Mouse (Mus musculus): ENCODE data around the gene Ablim1. TPM values are rescaled to one million over a fixed set of nuclear protein-coding genes. Genes with fewer than 3 reads are reported as not detected.

Ablim1 gene
- polyA plus RNA-seq, 1 experiment = 216 TPM

- no peak for DNase-seq
- TF ChIP-seq POLR2A (IDR thresholded peaks at IDR 0.05; ENCODE audit: control insufficient read depth, extremely low read depth, insufficient read depth, low read length, poor library complexity) = no peak
- TF ChIP-seq CTCF (IDR thresholded peaks at IDR 0.05; ENCODE audit: borderline replicate concordance, control insufficient read depth, extremely low read depth, insufficient read depth, low read length, poor library complexity) = no peak
- Histone ChIP-seq H3K27ac (ENCODE audit: control insufficient read depth, insufficient read depth, low read length) (no peak overlapping the region), H3K4me1 (replicated peaks; ENCODE audit: control insufficient read depth, insufficient read depth, low read length) (no peaks in the 10 kb centered on the region), H3K4me3 (ENCODE audit: control insufficient read depth, insufficient read depth, low read length) (no peak overlapping the region), H3K36me3 (ENCODE audit: control insufficient read depth, insufficient read depth, low read length) (no peaks in the 10 kb centered on the region), H3K27me3 (ENCODE audit: control insufficient read depth, insufficient read depth, low read length) (no peaks in the 10 kb centered on the region)
- 88% methylated on average over 5 of the region's 5 CpGs for WGBS
Observed at GRCm38 (mm10) chr19:57282642-57283041, 32.1 kb downstream of the Ablim1 start.

GRCm38 (mm10) chr19:57279666-57280065 is 35.1 kb downstream of the Ablim1 start:
- no peak for TF ChIP-seq POLR2A (IDR thresholded peaks at IDR 0.05; ENCODE audit: control insufficient read depth, extremely low read depth, insufficient read depth, low read length, poor library complexity)
- TF ChIP-seq CTCF (IDR thresholded peaks at IDR 0.05; ENCODE audit: borderline replicate concordance, control insufficient read depth, extremely low read depth, insufficient read depth, low read length, poor library complexity) = no peak
- Histone ChIP-seq H3K27ac (ENCODE audit: control insufficient read depth, insufficient read depth, low read length) (no peak overlapping the region), H3K4me1 (replicated peaks; ENCODE audit: control insufficient read depth, insufficient read depth, low read length) (no peaks in the 10 kb centered on the region), H3K36me3 (ENCODE audit: control insufficient read depth, insufficient read depth, low read length) (no peaks in the 10 kb centered on the region), H3K4me3 (ENCODE audit: control insufficient read depth, insufficient read depth, low read length) (no peak overlapping the region), H3K27me3 (ENCODE audit: control insufficient read depth, insufficient read depth, low read length) (no peaks in the 10 kb centered on the region)
- WGBS = 94% methylated on average over 4 of the region's 4 CpGs
- no peak for DNase-seq

GRCm38 (mm10) chr19:57278263-57278662 is 36.5 kb downstream of the Ablim1 start:
- Histone ChIP-seq H3K4me3 (ENCODE audit: control insufficient read depth, insufficient read depth, low read length) (no peak overlapping the region), H3K36me3 (ENCODE audit: control insufficient read depth, insufficient read depth, low read length) (no peaks in the 10 kb centered on the region), H3K27me3 (ENCODE audit: control insufficient read depth, insufficient read depth, low read length) (no peaks in the 10 kb centered on the region), H3K27ac (ENCODE audit: control insufficient read depth, insufficient read depth, low read length) (no peak overlapping the region), H3K4me1 (replicated peaks; ENCODE audit: control insufficient read depth, insufficient read depth, low read length) (no peaks in the 10 kb centered on the region)
- 95% methylated on average over 8 of the region's 8 CpGs for WGBS
- TF ChIP-seq CTCF (IDR thresholded peaks at IDR 0.05; ENCODE audit: borderline replicate concordance, control insufficient read depth, extremely low read depth, insufficient read depth, low read length, poor library complexity) = no peak
- TF ChIP-seq POLR2A (IDR thresholded peaks at IDR 0.05; ENCODE audit: control insufficient read depth, extremely low read depth, insufficient read depth, low read length, poor library complexity) = no peak
- no peak for DNase-seq

GRCm38 (mm10) chr19:57277010-57277409 is 37.7 kb downstream of the Ablim1 start:
- no peak for TF ChIP-seq POLR2A (IDR thresholded peaks at IDR 0.05; ENCODE audit: control insufficient read depth, extremely low read depth, insufficient read depth, low read length, poor library complexity)
- no peak for TF ChIP-seq CTCF (IDR thresholded peaks at IDR 0.05; ENCODE audit: borderline replicate concordance, control insufficient read depth, extremely low read depth, insufficient read depth, low read length, poor library complexity)
- Histone ChIP-seq H3K4me3 (ENCODE audit: control insufficient read depth, insufficient read depth, low read length) (no peak overlapping the region), H3K4me1 (replicated peaks; ENCODE audit: control insufficient read depth, insufficient read depth, low read length) (no peaks in the 10 kb centered on the region), H3K36me3 (ENCODE audit: control insufficient read depth, insufficient read depth, low read length) (no peaks in the 10 kb centered on the region), H3K27me3 (ENCODE audit: control insufficient read depth, insufficient read depth, low read length) (no peaks in the 10 kb centered on the region), H3K27ac (ENCODE audit: control insufficient read depth, insufficient read depth, low read length) (no peak overlapping the region)
- no peak for DNase-seq
- 95% methylated on average over 6 of the region's 6 CpGs for WGBS

- Histone ChIP-seq H3K4me1 (replicated peaks; ENCODE audit: control insufficient read depth, insufficient read depth, low read length) (no peaks in the 10 kb centered on the region), H3K4me3 (ENCODE audit: control insufficient read depth, insufficient read depth, low read length) (no peak overlapping the region), H3K36me3 (ENCODE audit: control insufficient read depth, insufficient read depth, low read length) (no peaks in the 10 kb centered on the region), H3K27ac (ENCODE audit: control insufficient read depth, insufficient read depth, low read length) (no peak overlapping the region), H3K27me3 (ENCODE audit: control insufficient read depth, insufficient read depth, low read length) (no peaks in the 10 kb centered on the region)
- TF ChIP-seq CTCF (IDR thresholded peaks at IDR 0.05; ENCODE audit: borderline replicate concordance, control insufficient read depth, extremely low read depth, insufficient read depth, low read length, poor library complexity) (no peak), POLR2A (IDR thresholded peaks at IDR 0.05; ENCODE audit: control insufficient read depth, extremely low read depth, insufficient read depth, low read length, poor library complexity) (no peak)
- no peak for DNase-seq
- WGBS = 86% methylated on average over 15 of the region's 15 CpGs
Observed at GRCm38 (mm10) chr19:57275166-57275953, 39.4 kb downstream of the Ablim1 start.

GRCm38 (mm10) chr19:57274717-57275116 is 40.0 kb downstream of the Ablim1 start:
- 48% methylated on average over 6 of the region's 6 CpGs for WGBS
- no peak for DNase-seq
- TF ChIP-seq POLR2A (IDR thresholded peaks at IDR 0.05; ENCODE audit: control insufficient read depth, extremely low read depth, insufficient read depth, low read length, poor library complexity) (no peak), CTCF (IDR thresholded peaks at IDR 0.05; ENCODE audit: borderline replicate concordance, control insufficient read depth, extremely low read depth, insufficient read depth, low read length, poor library complexity) (no peak)
- no peak overlapping the region for H3K4me3 ChIP-seq (ENCODE audit: control insufficient read depth, insufficient read depth, low read length)
- no peaks in the 10 kb centered on the region for H3K36me3 ChIP-seq (ENCODE audit: control insufficient read depth, insufficient read depth, low read length)
- no peaks in the 10 kb centered on the region for H3K27me3 ChIP-seq (ENCODE audit: control insufficient read depth, insufficient read depth, low read length)
- H3K4me1 ChIP-seq (replicated peaks; ENCODE audit: control insufficient read depth, insufficient read depth, low read length) = no peaks in the 10 kb centered on the region
- H3K27ac ChIP-seq (ENCODE audit: control insufficient read depth, insufficient read depth, low read length) = no peak overlapping the region

Measured in thymus, adult 2 months (tissue).